Mouse (Mus musculus) lung, postnatal 0 days (tissue): ENCODE data around the gene Snx15.

Experiments used
- CTCF ChIP-seq: IDR thresholded peaks from 2 replicates; pipeline ENCODE4 v1.5.1; 2016; ENCODE audit warnings: antibody characterized with exemption, mild to moderate bottlenecking
- EP300 ChIP-seq: IDR thresholded peaks from 2 replicates; pipeline ENCODE4 v1.6.1; 2016; ENCODE audit warnings: antibody characterized with exemption, mild to moderate bottlenecking, control low read depth

DNA sequence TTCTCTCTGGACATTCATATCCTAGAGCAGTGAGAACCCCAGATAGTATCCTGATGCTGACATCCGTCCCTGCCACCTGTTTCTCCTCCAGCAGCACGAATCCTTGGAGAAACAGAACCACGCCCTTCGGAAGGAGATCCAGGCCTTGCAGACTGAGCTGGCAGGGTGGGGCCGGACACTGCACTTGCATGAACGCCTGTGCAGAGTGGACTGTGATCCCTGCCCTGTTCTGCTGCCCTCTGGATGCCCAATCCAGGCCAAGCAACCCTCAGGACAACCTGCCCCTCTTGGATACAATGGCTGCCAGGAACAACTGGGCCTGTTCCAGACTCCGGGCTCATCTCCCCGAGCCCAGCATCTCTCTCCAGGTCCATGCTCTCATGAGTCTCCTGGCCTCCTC lies 43.1 kb upstream of the Snx15 start:
- no peak for TF ChIP-seq CTCF
- TF ChIP-seq EP300 = no peak
